Mouse (Mus musculus): ENCODE results near the gene Rasgef1a. TPM values are rescaled to one million over a fixed set of nuclear protein-coding genes. Genes with fewer than 3 reads are reported as not detected.

Gene Rasgef1a
- total RNA-seq, 1 experiment, result 0.94 TPM

DNA sequence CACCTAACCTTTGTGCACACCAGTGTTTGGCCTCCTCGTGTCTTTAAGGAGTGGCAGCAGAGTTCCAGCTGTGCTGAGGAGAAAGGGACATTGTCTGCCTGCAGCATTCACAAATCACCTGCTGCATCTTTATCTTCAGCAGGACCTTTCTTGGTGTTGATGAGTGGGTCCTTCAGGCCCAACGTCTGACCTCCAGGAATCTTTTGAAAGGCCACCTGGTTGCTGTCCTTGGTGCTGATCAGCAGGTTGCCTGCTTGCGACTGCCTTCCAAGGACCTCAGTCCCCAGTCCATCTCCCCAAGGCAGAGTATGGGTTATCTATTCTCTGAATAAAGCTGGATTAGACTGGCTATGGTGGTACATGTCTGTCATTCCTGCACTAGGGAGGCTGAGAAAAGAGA is 10.0 kb upstream of the Rasgef1a start:
- Histone ChIP-seq H3K4me3 (ENCODE audit: insufficient read depth in 1 of 2, low read depth in 1 of 2, low read length in 2 of 2, poor library complexity in 1 of 2, severe bottlenecking in 1 of 2) (no peak overlapping the region), H3K9me3 (ENCODE audit: control insufficient read depth, insufficient read depth, low read depth, low read length) (no peaks in the 10 kb centered on the region), H3K27ac (ENCODE audit: insufficient read depth, low read depth, low read length, poor library complexity, severe bottlenecking) (no peak overlapping the region), H3K9ac (ENCODE audit: insufficient read depth, low read depth, low read length, poor library complexity, severe bottlenecking) (no peak overlapping the region), H3K36me3 (ENCODE audit: control insufficient read depth, insufficient read depth, low read length, poor library complexity, severe bottlenecking) (no peaks in the 10 kb centered on the region), H3K4me1 (ENCODE audit: control insufficient read depth in 2 of 2, insufficient read depth in 2 of 2, low read length in 2 of 2, poor library complexity in 1 of 2) (no peaks in the 10 kb centered on the region; a peak in 1 of 4 replicates)
- DNase-seq (ENCODE audit: low read depth, low spot score), result peak; percentile 50
- in situ Hi-C loops (cut with MboI; ENCODE audit: low sequenced_read_pairs in 2 of 2, unreplicated experiment in 2 of 2), result no loop called here
- TF ChIP-seq ZNF384 (IDR thresholded peaks at IDR 0.05; ENCODE audit: low read depth, low read length) (no peak), HCFC1 (IDR thresholded peaks at IDR 0.05; ENCODE audit: borderline replicate concordance, insufficient read depth, low read length) (no peak), MAFK (IDR thresholded peaks at IDR 0.05; ENCODE audit: insufficient read depth, low read depth, low read length) (no peak), ZC3H11A (IDR thresholded peaks at IDR 0.05; ENCODE audit: borderline replicate concordance, low read depth, low read length) (no peak), CHD2 (IDR thresholded peaks at IDR 0.05; ENCODE audit: low read depth, low read length) (no peak)

DNA sequence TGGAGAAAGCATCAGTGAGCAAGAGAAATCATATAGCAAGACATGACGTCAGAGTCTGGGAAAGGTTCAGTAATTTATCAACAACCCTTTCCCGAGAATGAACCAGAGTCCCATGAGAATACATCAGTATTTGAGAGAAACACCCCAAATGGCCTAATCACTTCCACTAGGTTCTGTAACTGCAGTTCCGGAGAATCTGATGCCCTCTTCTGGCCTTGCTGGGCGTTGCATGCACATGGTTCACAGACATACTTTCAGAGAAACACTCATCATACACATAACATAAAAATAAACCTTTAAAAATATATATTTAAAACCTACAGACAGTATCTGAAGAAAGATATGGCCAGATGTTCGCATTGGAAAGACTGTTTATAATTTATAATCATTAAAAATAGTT is 3.9 kb upstream of the Rasgef1a start:
- in situ Hi-C loops (cut with MboI; ENCODE audit: low sequenced_read_pairs in 2 of 2, unreplicated experiment in 2 of 2), result no loop called here
- Histone ChIP-seq H3K9ac (ENCODE audit: insufficient read depth, low read depth, low read length, poor library complexity, severe bottlenecking) (no peak overlapping the region), H3K27ac (ENCODE audit: insufficient read depth, low read depth, low read length, poor library complexity, severe bottlenecking) (no peak overlapping the region), H3K9me3 (ENCODE audit: control insufficient read depth, insufficient read depth, low read depth, low read length) (no peaks in the 10 kb centered on the region), H3K4me1 (ENCODE audit: control insufficient read depth in 2 of 2, insufficient read depth in 2 of 2, low read length in 2 of 2, poor library complexity in 1 of 2) (peaks cover 0 to 5% of the 10 kb centered on the region in 2 experiments; a peak in 1 of 4 replicates), H3K36me3 (ENCODE audit: control insufficient read depth, insufficient read depth, low read length, poor library complexity, severe bottlenecking) (no peaks in the 10 kb centered on the region), H3K4me3 (ENCODE audit: insufficient read depth in 1 of 2, low read depth in 1 of 2, low read length in 2 of 2, poor library complexity in 1 of 2, severe bottlenecking in 1 of 2) (no peak overlapping the region)
- no peak for DNase-seq (ENCODE audit: low read depth, low spot score)
- TF ChIP-seq HCFC1 (IDR thresholded peaks at IDR 0.05; ENCODE audit: borderline replicate concordance, insufficient read depth, low read length), result no peak
- peak; percentile 49; the same call in 1 of the 2 replicates for TF ChIP-seq ZC3H11A (IDR thresholded peaks at IDR 0.05; ENCODE audit: borderline replicate concordance, low read depth, low read length)
- TF ChIP-seq ZNF384 (IDR thresholded peaks at IDR 0.05; ENCODE audit: low read depth, low read length), result no peak

DNA sequence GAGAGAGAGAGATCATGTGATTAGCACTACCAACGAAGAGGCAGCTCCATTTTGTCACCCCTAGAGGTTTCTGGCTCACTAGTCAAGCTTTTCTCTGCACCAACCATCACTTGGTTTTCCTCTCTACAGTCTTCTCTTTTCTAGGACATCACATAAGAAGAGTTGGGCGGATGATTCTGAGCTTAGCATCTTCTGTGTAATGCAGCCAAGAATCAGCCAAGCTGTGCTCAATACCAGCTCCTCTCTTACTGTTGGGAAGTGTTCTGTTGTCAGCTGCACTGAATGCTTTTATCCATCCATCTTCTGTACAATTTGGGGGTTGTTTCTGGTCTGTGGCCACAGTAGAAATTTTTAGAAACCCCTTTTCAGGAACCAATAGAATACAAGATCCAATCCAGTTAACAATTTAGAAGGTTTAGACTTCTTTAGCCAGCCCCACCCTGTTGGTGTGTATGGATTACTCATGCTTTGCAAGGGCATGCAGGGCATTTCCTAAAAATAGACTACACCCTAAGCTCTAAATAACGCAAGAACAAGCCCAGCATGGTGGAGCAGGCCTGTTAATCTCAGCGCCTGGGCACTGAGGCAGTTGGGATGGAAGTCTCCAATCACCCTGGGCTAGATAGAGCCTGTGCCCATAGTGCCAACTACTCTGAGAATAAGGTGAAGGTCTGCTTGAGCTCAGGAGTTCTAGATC is 3.2 kb upstream of the Rasgef1a start:
- Histone ChIP-seq H3K9me3 (ENCODE audit: control insufficient read depth, insufficient read depth, low read depth, low read length) (no peaks in the 10 kb centered on the region), H3K4me3 (ENCODE audit: insufficient read depth in 1 of 2, low read depth in 1 of 2, low read length in 2 of 2, poor library complexity in 1 of 2, severe bottlenecking in 1 of 2) (no peak overlapping the region), H3K27ac (ENCODE audit: insufficient read depth, low read depth, low read length, poor library complexity, severe bottlenecking) (no peak overlapping the region), H3K9ac (ENCODE audit: insufficient read depth, low read depth, low read length, poor library complexity, severe bottlenecking) (no peak overlapping the region), H3K4me1 (ENCODE audit: control insufficient read depth in 2 of 2, insufficient read depth in 2 of 2, low read length in 2 of 2, poor library complexity in 1 of 2) (peaks cover 0 to 5% of the 10 kb centered on the region in 2 experiments; a peak in 1 of 4 replicates), H3K36me3 (ENCODE audit: control insufficient read depth, insufficient read depth, low read length, poor library complexity, severe bottlenecking) (no peaks in the 10 kb centered on the region)
- TF ChIP-seq ZNF384 (IDR thresholded peaks at IDR 0.05; ENCODE audit: low read depth, low read length) (no peak), MAFK (IDR thresholded peaks at IDR 0.05; ENCODE audit: insufficient read depth, low read depth, low read length) (no peak), ZC3H11A (IDR thresholded peaks at IDR 0.05; ENCODE audit: borderline replicate concordance, low read depth, low read length) (no peak), CHD2 (IDR thresholded peaks at IDR 0.05; ENCODE audit: low read depth, low read length) (no peak), HCFC1 (IDR thresholded peaks at IDR 0.05; ENCODE audit: borderline replicate concordance, insufficient read depth, low read length) (no peak)
- no peak for DNase-seq (ENCODE audit: low read depth, low spot score)
- in situ Hi-C loops (cut with MboI; ENCODE audit: low sequenced_read_pairs in 2 of 2, unreplicated experiment in 2 of 2), result no loop called here

DNA sequence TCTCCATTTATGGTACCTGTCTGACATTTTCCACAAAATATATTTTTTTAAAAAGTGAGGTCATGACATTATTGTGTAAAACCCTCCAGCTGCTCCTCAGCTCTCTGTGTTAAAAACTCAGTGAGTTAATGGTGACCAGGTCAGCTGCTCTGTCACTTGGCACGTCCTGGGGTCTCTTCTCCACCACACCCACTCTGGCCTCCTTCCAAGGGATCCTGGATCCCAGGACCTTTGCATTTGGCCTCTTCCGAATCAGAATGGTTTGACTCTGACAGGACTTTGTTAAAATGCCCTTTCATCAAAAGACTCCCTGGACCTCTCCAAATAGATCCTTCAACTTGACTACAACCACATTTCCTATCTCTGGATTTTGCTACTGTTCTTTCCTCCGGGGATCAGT is 982 bp upstream of the Rasgef1a start:
- Histone ChIP-seq H3K4me1 (ENCODE audit: control insufficient read depth in 2 of 2, insufficient read depth in 2 of 2, low read length in 2 of 2, poor library complexity in 1 of 2) (peaks cover 0 to 5% of the 10 kb centered on the region in 2 experiments; a peak in 1 of 4 replicates), H3K4me3 (ENCODE audit: insufficient read depth in 1 of 2, low read depth in 1 of 2, low read length in 2 of 2, poor library complexity in 1 of 2, severe bottlenecking in 1 of 2) (no peak overlapping the region), H3K9ac (ENCODE audit: insufficient read depth, low read depth, low read length, poor library complexity, severe bottlenecking) (no peak overlapping the region), H3K27ac (ENCODE audit: insufficient read depth, low read depth, low read length, poor library complexity, severe bottlenecking) (no peak overlapping the region), H3K9me3 (ENCODE audit: control insufficient read depth, insufficient read depth, low read depth, low read length) (no peaks in the 10 kb centered on the region), H3K36me3 (ENCODE audit: control insufficient read depth, insufficient read depth, low read length, poor library complexity, severe bottlenecking) (no peaks in the 10 kb centered on the region)
- no peak for DNase-seq (ENCODE audit: low read depth, low spot score)
- TF ChIP-seq CHD2 (IDR thresholded peaks at IDR 0.05; ENCODE audit: low read depth, low read length), result no peak
- no peak for TF ChIP-seq ZNF384 (IDR thresholded peaks at IDR 0.05; ENCODE audit: low read depth, low read length)
- no peak for TF ChIP-seq HCFC1 (IDR thresholded peaks at IDR 0.05; ENCODE audit: borderline replicate concordance, insufficient read depth, low read length)
- TF ChIP-seq MAFK (IDR thresholded peaks at IDR 0.05; ENCODE audit: insufficient read depth, low read depth, low read length), result no peak
- TF ChIP-seq ZC3H11A (IDR thresholded peaks at IDR 0.05; ENCODE audit: borderline replicate concordance, low read depth, low read length), result no peak
- in situ Hi-C loops (cut with MboI; ENCODE audit: low sequenced_read_pairs in 2 of 2, unreplicated experiment in 2 of 2), result no loop called here

Data from ES-E14 (cell line).